27 mouse cellular contexts compared by ENCODE assay signal in genomic region chr3:131218636-131219390, GRCm38 (mm10). TPM values are rescaled to one million over a fixed set of nuclear protein-coding genes. Genes with fewer than 3 reads are reported as not detected.
DNase-seq lines count a peak whose midpoint lies in the region; TF ChIP-seq lines count a peak whose summit lies in the region.
"Had no signal": no experiment of that assay in that cellular context is flagged by ENCODE, and none has a peak within 500 bp of the region (broad histone marks: within the 10 kb centered on the region; RNA-seq: fewer than 3 reads in every experiment).

No protein-coding gene starts in this region.

- no peak for TF ChIP-seq CTCF in E14TG2a.4 (conservative IDR thresholded peaks at IDR 0.05; ENCODE audit: low read length)

- DNase-seq in ES-E14 (ENCODE audit: low read depth, low spot score) = no peak
- peak; percentile 72 for DNase-seq in embryonic facial prominence, embryonic 10.5 days (ENCODE audit: low spot score)
- peak; percentile 11 for DNase-seq in naive thymus-derived CD4-positive, alpha-beta T cell, adult 2 months (ENCODE audit: low read depth)
- no peak for DNase-seq in ovary, postnatal 14 days (ENCODE audit: low spot score)
- no peak for DNase-seq in frontal cortex, adult 2 months (ENCODE audit: extremely low spot score in 1 of 2, low spot score in 1 of 2)
- DNase-seq: adrenal gland, adult 2 months; adrenal gland, postnatal 14 days; cerebellum, adult 11 months; cerebellum, adult 2 months; cerebellum, adult 9-11 months; cerebellum, postnatal 25 days; gastrocnemius, adult 2 months; gastrocnemius, postnatal 25 days; heart, adult 18-20 months; heart, postnatal 10 days; heart, postnatal 36 days; kidney, adult 11 months had no signal

- in situ Hi-C loops in ES-E14 (cut with MboI; ENCODE audit: low sequenced_read_pairs in 2 of 2, unreplicated experiment in 2 of 2) = no loop called here

- H3K9ac ChIP-seq in ES-E14 (ENCODE audit: insufficient read depth, low read depth, low read length, poor library complexity, severe bottlenecking) = no peak overlapping the region
- H3K9ac ChIP-seq: embryonic facial prominence, embryonic 15.5 days; forebrain, embryonic 13.5 days; heart, embryonic 12.5 days; heart, embryonic 15.5 days; hindbrain, embryonic 13.5 days; intestine, embryonic 15.5 days had no signal

- 0 out of 2 replicates have a peak, but pooled peaks cover 3% of the 10 kb centered on the region for H3K27me3 ChIP-seq in E14TG2a.4 (ENCODE audit: insufficient read depth, low read length)
- no peaks in the 10 kb centered on the region for H3K27me3 ChIP-seq in embryonic facial prominence, embryonic 10.5 days (replicated peaks; ENCODE audit: low read depth, poor library complexity, severe bottlenecking)
- H3K27me3 ChIP-seq: embryonic facial prominence, embryonic 15.5 days; forebrain, embryonic 13.5 days; heart, embryonic 12.5 days; heart, embryonic 15.5 days; hindbrain, embryonic 13.5 days; intestine, embryonic 15.5 days; Patski had no signal

- H3K36me3 ChIP-seq in E14TG2a.4 (ENCODE audit: insufficient read depth, low read length) (peaks cover 56% of the 10 kb centered on the region), ES-E14 (ENCODE audit: control insufficient read depth, insufficient read depth, low read length, poor library complexity, severe bottlenecking) (peaks cover 3% of the 10 kb centered on the region; the same call in 1 of the 2 replicates)
- peaks cover 25% of the 10 kb centered on the region for H3K36me3 ChIP-seq in embryonic facial prominence, embryonic 10.5 days (replicated peaks)
- H3K36me3 ChIP-seq: G1E; heart, embryonic 15.5 days; hindbrain, embryonic 10.5 days; hindbrain, embryonic 13.5 days; intestine, embryonic 15.5 days had no signal

- 44% methylated on average over 14 of the region's 14 CpGs for WGBS in embryonic facial prominence, embryonic 10.5 days

- H3K9me3 ChIP-seq in E14TG2a.4 (ENCODE audit: low read length) (no peaks in the 10 kb centered on the region), ES-E14 (ENCODE audit: control insufficient read depth, insufficient read depth, low read depth, low read length) (no peaks in the 10 kb centered on the region)
- no peaks in the 10 kb centered on the region for H3K9me3 ChIP-seq in embryonic facial prominence, embryonic 10.5 days
- H3K9me3 ChIP-seq: embryonic facial prominence, embryonic 15.5 days; forebrain, embryonic 13.5 days; heart, embryonic 12.5 days; heart, embryonic 15.5 days; hindbrain, embryonic 10.5 days; hindbrain, embryonic 13.5 days; intestine, embryonic 15.5 days had no signal

- no peak overlapping the region for H3K27ac ChIP-seq in ES-E14 (ENCODE audit: insufficient read depth, low read depth, low read length, poor library complexity, severe bottlenecking)
- peak overlapping the region; percentile 54; the same call in 1 of the 2 replicates for H3K27ac ChIP-seq in embryonic facial prominence, embryonic 10.5 days (replicated peaks)
- H3K27ac ChIP-seq: embryonic facial prominence, embryonic 15.5 days; forebrain, embryonic 13.5 days; gastrocnemius, adult 2 months; heart, embryonic 15.5 days; hindbrain, embryonic 10.5 days; hindbrain, embryonic 13.5 days; intestine, embryonic 15.5 days had no signal

- H3K4me3 ChIP-seq in E14TG2a.4 (replicated peaks; ENCODE audit: low read length) = peak overlapping the region; percentile 50
- peak overlapping the region in 1 of 2 experiments; percentile 26; a peak in 1 of 4 replicates for H3K4me3 ChIP-seq in ES-E14 (ENCODE audit: insufficient read depth in 1 of 2, low read depth in 1 of 2, low read length in 2 of 2, poor library complexity in 1 of 2, severe bottlenecking in 1 of 2)
- H3K4me3 ChIP-seq in embryonic facial prominence, embryonic 10.5 days = no peak overlapping the region
- H3K4me3 ChIP-seq: embryonic facial prominence, embryonic 15.5 days; forebrain, embryonic 13.5 days; gastrocnemius, adult 2 months; heart, embryonic 12.5 days; heart, embryonic 15.5 days; hindbrain, embryonic 10.5 days; hindbrain, embryonic 13.5 days; intestine, embryonic 15.5 days had no signal

- H3K4me1 ChIP-seq in E14TG2a.4 (replicated peaks; ENCODE audit: low read depth, low read length) = peaks cover 40% of the 10 kb centered on the region
- peaks cover 0 to 12% of the 10 kb centered on the region in 2 experiments; a peak in 2 of 4 replicates for H3K4me1 ChIP-seq in ES-E14 (ENCODE audit: control insufficient read depth in 2 of 2, insufficient read depth in 2 of 2, low read length in 2 of 2, poor library complexity in 1 of 2)
- peaks cover 39% of the 10 kb centered on the region for H3K4me1 ChIP-seq in embryonic facial prominence, embryonic 10.5 days
- H3K4me1 ChIP-seq: embryonic facial prominence, embryonic 15.5 days; forebrain, embryonic 13.5 days; heart, embryonic 15.5 days; hindbrain, embryonic 13.5 days; intestine, embryonic 15.5 days had no signal

TF ChIP-seq in ES-E14, 5 proteins besides CTCF, POLR2A, EP300 and RAD21:
- TF ChIP-seq CHD2 (IDR thresholded peaks at IDR 0.05; ENCODE audit: low read depth, low read length) (peak; percentile 93), MAFK (IDR thresholded peaks at IDR 0.05; ENCODE audit: insufficient read depth, low read depth, low read length) (no peak)

RNA-seq across cellular contexts. Expression of gene Hadh, which starts 53.1 kb away (rescaled TPM):
- 44.2 and 64.1 TPM in 2 replicates for total RNA-seq in ES-E14 (2012; rRNA removed)
- 97.1 and 101 TPM in 2 replicates for polyA plus RNA-seq in embryonic facial prominence, embryonic 10.5 days (2016; fragmentation: Nextera tagmentation; extraction: Ambion mirVana)
- 40.2 and 40.8 TPM in 2 replicates for polyA plus RNA-seq in frontal cortex, adult 2 months (2012; rRNA removed)

Comparison
In these comparisons a context has a peak if more than half of its experiments do, and no peak if none do; other contexts are left out.
1. DNase-seq: peak in embryonic facial prominence, embryonic 10.5 days (single experiment) and naive thymus-derived CD4-positive, alpha-beta T cell, adult 2 months (single experiment); none in ES-E14 (single experiment), ovary, postnatal 14 days (single experiment) and frontal cortex, adult 2 months (0 of 2).